Mouse (Mus musculus): ENCODE results near the gene Abcc1.

- TF ChIP-seq POLR2AphosphoS2 (IDR thresholded peaks at IDR 0.05; ENCODE audit: low read depth, low read length) (no peak), MAX (IDR thresholded peaks at IDR 0.05; ENCODE audit: low read length) (no peak), CTCF (conservative IDR thresholded peaks at IDR 0.05 in 1 of 2, IDR thresholded peaks at IDR 0.05 in 1 of 2; ENCODE audit: low read depth in 2 of 2, low read length in 2 of 2) (no peak), JUND (conservative IDR thresholded peaks at IDR 0.05; ENCODE audit: low read depth, low read length) (no peak), TCF12 (IDR thresholded peaks at IDR 0.05; ENCODE audit: low read depth, low read length) (no peak), TBP (conservative IDR thresholded peaks at IDR 0.05; ENCODE audit: low read depth, low read length) (no peak)
These were observed 77.2 kb downstream of the Abcc1 start for GRCm38 (mm10) chr16:14438561-14438960.
